Comparison of ENCODE assay signal across 9 mouse cellular contexts in genomic region chr9:107355870-107356765, GRCm38 (mm10). TPM values are rescaled to one million over a fixed set of nuclear protein-coding genes. Genes with fewer than 3 reads are reported as not detected.
DNase-seq lines count a peak whose midpoint lies in the region; ATAC-seq and TF ChIP-seq lines count a peak whose summit lies in the region.
"Had no signal": no experiment of that assay in that cellular context is flagged by ENCODE, and none has a peak within 500 bp of the region (broad histone marks: within the 10 kb centered on the region; RNA-seq: fewer than 3 reads in every experiment).

No protein-coding gene starts in this region.

- CTCF ChIA-PET in Patski (lab: Charles Lee) = interaction anchor here (1.0 to 2.6 kb wide), 4 partner anchors 12 to 66 kb away, joined by 3 to 8 read pairs (median 5); partner anchors contain the start of gene Mapkapk3

- in situ Hi-C loops in Patski (cut with MboI; ENCODE audit: low pct_unique_long_range_greater_than_20kb) = no loop called here

- no peak for TF ChIP-seq POLR2A in liver, adult 2 months (IDR thresholded peaks at IDR 0.05; ENCODE audit: extremely low read depth, insufficient read depth, low read length)

- no peaks in the 10 kb centered on the region for H3K4me1 ChIP-seq in liver, adult 2 months (ENCODE audit: control insufficient read depth, insufficient read depth, low read length)
- peaks cover 7% of the 10 kb centered on the region for H3K4me1 ChIP-seq in liver, embryonic 11.5 days (replicated peaks; ENCODE audit: control insufficient read depth, insufficient read depth, low read length)

- DNase-seq in liver, adult 2 months (ENCODE audit: extremely low read depth, low read depth, low spot score) = peak; percentile 46
- DNase-seq in liver, embryonic 11.5 days (ENCODE audit: low spot score) = no peak
- no peak for DNase-seq in Patski (ENCODE audit: low read depth, low spot score)
- peak; percentile 89 to 91 for DNase-seq in cerebellum, postnatal 10 days
- DNase-seq in gastrocnemius, postnatal 36 days = peak; percentile 48 to 49
- DNase-seq in layer of hippocampus, adult 18-20 months (ENCODE audit: low spot score in 2 of 2) = peak; percentile 41 to 73
- peak; percentile 78 for DNase-seq in splenic B cell, adult 2 months (ENCODE audit: low read depth, low spot score)

- POLR2A ChIA-PET in Patski (lab: Charles Lee) = no interaction called here

- H3K79me2 ChIP-seq in liver, adult 2 months (ENCODE audit: control insufficient read depth, insufficient read depth, low read length) = no peaks in the 10 kb centered on the region

- no peaks in the 10 kb centered on the region for H3K36me3 ChIP-seq in liver, adult 2 months (ENCODE audit: control insufficient read depth, insufficient read depth, low read length)
- no peaks in the 10 kb centered on the region for H3K36me3 ChIP-seq in liver, embryonic 11.5 days (ENCODE audit: control insufficient read depth, insufficient read depth, low read length)
- H3K36me3 ChIP-seq in splenic B cell, adult 2 months (ENCODE audit: control insufficient read depth, insufficient read depth, low read length, poor library complexity, severe bottlenecking) = no peaks in the 10 kb centered on the region

- H3K4me2 ChIP-seq in liver, embryonic 11.5 days = no peak overlapping the region

- intact Hi-C loops in gastrocnemius, postnatal 36 days (cut with DNase I) = loop anchor here (5.0 kb wide), 1 partner anchor 64 kb away; no protein-coding TSS in a partner anchor

- no peak overlapping the region for H3K9ac ChIP-seq in liver, adult 2 months (ENCODE audit: low read depth, low read length)
- H3K9ac ChIP-seq in liver, embryonic 11.5 days (ENCODE audit: low read depth, low read length) = no peak overlapping the region

- TF ChIP-seq CTCF in liver, adult 2 months (IDR thresholded peaks at IDR 0.05; ENCODE audit: low read depth, low read length) = peak; percentile 82
- peak; percentile 80 for TF ChIP-seq CTCF in Patski (IDR thresholded peaks at IDR 0.05)

- no peak; the same call in 1 of the 2 replicates for ATAC-seq in liver, embryonic 11.5 days (replicated peaks; ENCODE audit: low FRiP score)
- ATAC-seq in Patski = no peak
- peak; percentile 71 for ATAC-seq in megakaryocyte, adult 5-6 weeks (ENCODE audit: poor library complexity, severe bottlenecking)

- no peak overlapping the region for H3K27ac ChIP-seq in liver, adult 2 months (replicated peaks; ENCODE audit: insufficient read depth, low read depth, low read length)
- no peak overlapping the region for H3K27ac ChIP-seq in liver, embryonic 11.5 days (ENCODE audit: low read depth, low read length)

- 45% methylated on average over 7 of the region's 7 CpGs for WGBS in liver, adult 2 months
- WGBS in liver, embryonic 11.5 days = 38% methylated on average over 6 of the region's 7 CpGs

- no peak overlapping the region for H3K4me3 ChIP-seq in liver, adult 2 months (ENCODE audit: insufficient read depth, low read depth, low read length)
- no peak overlapping the region for H3K4me3 ChIP-seq in liver, embryonic 11.5 days (ENCODE audit: low read depth, low read length)
- H3K4me3 ChIP-seq: erythroblast, embryonic 14.5 days had no signal

- H3K27me3 ChIP-seq in liver, adult 2 months (ENCODE audit: control insufficient read depth, insufficient read depth, low read length) = no peaks in the 10 kb centered on the region
- peaks cover 12% of the 10 kb centered on the region for H3K27me3 ChIP-seq in liver, embryonic 11.5 days (replicated peaks; ENCODE audit: control insufficient read depth, insufficient read depth, low read length)
- peaks cover 20% of the 10 kb centered on the region for H3K27me3 ChIP-seq in Patski
- 0 out of 2 replicates have a peak, but pooled peaks cover 2% of the 10 kb centered on the region for H3K27me3 ChIP-seq in splenic B cell, adult 2 months (ENCODE audit: control insufficient read depth, insufficient read depth, low read length, poor library complexity, severe bottlenecking)

- H3K9me3 ChIP-seq in liver, embryonic 11.5 days (ENCODE audit: control insufficient read depth, low read length) = no peaks in the 10 kb centered on the region

RNA-seq across cellular contexts. Expression of gene 6430571L13Rik, which starts 15.7 kb away (rescaled TPM):
- total RNA-seq in liver, adult 2 months (2014; rRNA removed) = 0.46 and 0.67 TPM in 2 replicates
- polyA plus RNA-seq in liver, adult 2 months (2012; rRNA removed) = 1.2 and 1.6 TPM in 2 replicates
- 0.05 and 0.10 TPM in 2 replicates for polyA plus RNA-seq in liver, embryonic 11.5 days (2014; fragmentation: Nextera tagmentation; extraction: Ambion mirVana)
- 1.2 TPM for polyA plus RNA-seq in Patski (2021)
- total RNA-seq in gastrocnemius, postnatal 36 days (2021) = 10 to 100 TPM; 33.5 to 35.9 TPM
- total RNA-seq in layer of hippocampus, adult 18-20 months (2021) = 1 to 10 TPM; 2.5 to 3.2 TPM
- total RNA-seq in megakaryocyte, adult 5-6 weeks (2015) = not detected in 2 replicates
- not detected in 2 replicates for total RNA-seq in megakaryocyte, adult 5-6 weeks (2017)
- polyA plus RNA-seq: erythroblast, embryonic 14.5 days had no signal

RNA-seq across cellular contexts. Expression of gene Hemk1, which starts 18.0 kb away (rescaled TPM):
- 14.4 and 18.4 TPM in 2 replicates for total RNA-seq in liver, adult 2 months (2014; rRNA removed)
- 19.6 and 28.1 TPM in 2 replicates for polyA plus RNA-seq in liver, adult 2 months (2012; rRNA removed)
- polyA plus RNA-seq in liver, embryonic 11.5 days (2014; fragmentation: Nextera tagmentation; extraction: Ambion mirVana) = 8.2 and 8.7 TPM in 2 replicates
- polyA plus RNA-seq in Patski (2021) = 19.2 TPM
- total RNA-seq in gastrocnemius, postnatal 36 days (2021) = 10 to 100 TPM in 1 of 2 experiments, 1 to 10 TPM in 1; 9.3 to 11.2 TPM
- 10 to 100 TPM; 14.5 to 14.9 TPM for total RNA-seq in layer of hippocampus, adult 18-20 months (2021)
- 4.1 and 6.4 TPM in 2 replicates for total RNA-seq in megakaryocyte, adult 5-6 weeks (2015)
- 5.0 and 8.0 TPM in 2 replicates for total RNA-seq in megakaryocyte, adult 5-6 weeks (2017)

RNA-seq across cellular contexts. Expression of gene Cacna2d2, which starts 43.3 kb away (rescaled TPM):
- not detected in 2 replicates for total RNA-seq in liver, adult 2 months (2014; rRNA removed)
- not detected in 2 replicates for polyA plus RNA-seq in liver, adult 2 months (2012; rRNA removed)
- polyA plus RNA-seq in liver, embryonic 11.5 days (2014; fragmentation: Nextera tagmentation; extraction: Ambion mirVana) = 0.13 and 0.18 TPM in 2 replicates
- 0.01 TPM for polyA plus RNA-seq in Patski (2021)
- under 1 TPM; 0.35 to 0.71 TPM for total RNA-seq in gastrocnemius, postnatal 36 days (2021)
- 10 to 100 TPM; 15.1 to 17.7 TPM for total RNA-seq in layer of hippocampus, adult 18-20 months (2021)
- 0.04 and 0.11 TPM in 2 replicates for total RNA-seq in megakaryocyte, adult 5-6 weeks (2015)
- 0.07 and 0.12 TPM in 2 replicates for total RNA-seq in megakaryocyte, adult 5-6 weeks (2017)
- polyA plus RNA-seq: erythroblast, embryonic 14.5 days had no signal

Comparison
In these comparisons a context has a peak if more than half of its experiments do, and no peak if none do; other contexts are left out.
1. DNase-seq: peak in liver, adult 2 months (single experiment), cerebellum, postnatal 10 days (2 of 2), gastrocnemius, postnatal 36 days (2 of 2), layer of hippocampus, adult 18-20 months (2 of 2) and splenic B cell, adult 2 months (single experiment); none in liver, embryonic 11.5 days (single experiment) and Patski (single experiment).
2. RNA of gene 6430571L13Rik, which starts 15.7 kb away (total RNA-seq): 33.5 to 35.9 TPM in gastrocnemius, postnatal 36 days; 2.5 to 3.2 TPM in layer of hippocampus, adult 18-20 months, 0.46 to 0.67 TPM in liver, adult 2 months and not detected in megakaryocyte, adult 5-6 weeks; every median in the first group is over 4 times any median in the second.
3. RNA of gene Cacna2d2, which starts 43.3 kb away (total RNA-seq): 15.1 to 17.7 TPM in layer of hippocampus, adult 18-20 months; 0.35 to 0.71 TPM in gastrocnemius, postnatal 36 days, 0.04 to 0.12 TPM in megakaryocyte, adult 5-6 weeks and not detected in liver, adult 2 months; every median in the first group is over 4 times any median in the second.